Mouse (Mus musculus) heart, embryonic 13.5 days (tissue): ENCODE data around the gene BC024063. TPM values are rescaled to one million over a fixed set of nuclear protein-coding genes. Genes with fewer than 3 reads are reported as not detected.
"Not testable (repeated sequence)": the region's sequence is repeated elsewhere in the genome, so short reads cannot be mapped to it uniquely, and the experiment has no call there.

ENCODE experiments used
- ATAC-seq: fragments of 200-750 bp; cut with Nextera tagmentation; 2 replicates; pipeline ENCODE4 v1.8.0; 2017; ENCODE audit warnings: moderate TSS enrichment; ENCODE audit not compliant: insufficient number of reproducible peaks, low FRiP score, low TSS enrichment; ENCODE audit errors: extremely low read depth
- H3K27ac ChIP-seq: fragments of 300-500 bp; sonication (generic); replicated peaks from 2 replicates; pipeline ENCODE4 v1.5.1; 2015; ENCODE audit warnings: moderate library complexity, mild to moderate bottlenecking, inconsistent platforms
- H3K27me3 ChIP-seq: fragments of 300-500 bp; sonication (generic); replicated peaks from 2 replicates; pipeline ENCODE4 v1.6.1; 2015; ENCODE audit warnings: mild to moderate bottlenecking, inconsistent platforms
- H3K36me3 ChIP-seq: fragments of 300-500 bp; sonication (generic); 2 replicates; pipeline ENCODE4 v1.6.1; 2015; ENCODE audit warnings: mild to moderate bottlenecking, inconsistent platforms
- H3K4me1 ChIP-seq: fragments of 300-500 bp; sonication (generic); 2 replicates; pipeline ENCODE4 v1.6.1; 2015; ENCODE audit warnings: inconsistent platforms
- H3K4me2 ChIP-seq: fragments of 300-500 bp; sonication (generic); 2 replicates; pipeline ENCODE4 v1.6.1; 2015; ENCODE audit warnings: inconsistent platforms, mild to moderate bottlenecking, moderate library complexity
- H3K4me3 ChIP-seq: fragments of 300-500 bp; sonication (generic); 2 replicates; pipeline ENCODE4 v1.5.1; 2015; ENCODE audit warnings: moderate library complexity, mild to moderate bottlenecking, inconsistent platforms
- H3K9ac ChIP-seq: fragments of 300-500 bp; sonication (generic); 2 replicates; pipeline ENCODE4 v1.6.1; 2015; ENCODE audit warnings: inconsistent platforms, mild to moderate bottlenecking, moderate library complexity
- H3K9me3 ChIP-seq: fragments of 300-500 bp; sonication (generic); 2 replicates; pipeline ENCODE4 v1.6.1; 2016; ENCODE audit warnings: inconsistent platforms
- WGBS: fragments of 180-500 bp; shearing (Covaris S2); methylation state at CpG from one replicate; pipeline ENCODE4 v1.1.7; 2015; ENCODE audit warnings: mixed read lengths; 5-methylcytosine and 5-hydroxymethylcytosine counted together
- polyA plus RNA-seq: library from polyadenylated mRNA; unstranded; fragments of >200 nt; fragmentation: Nextera tagmentation; extraction: Ambion mirVana; gene quantifications from 2 replicates; pipeline ENCODE4 v1.2.1, GENCODE M21; 2015

Gene BC024063
- 2.4 and 3.4 TPM in 2 replicates for polyA plus RNA-seq

- Histone ChIP-seq H3K4me2 (peak within 1 kb of the TSS; percentile 68), H3K9ac (peak within 1 kb of the TSS; percentile 77), H3K4me3 (peak within 1 kb of the TSS; percentile 60), H3K9me3 (peaks cover 13% of the 10 kb centered on the region; the same call in 1 of the 2 replicates), H3K27ac (peak within 1 kb of the TSS; percentile 85)
- not testable (repeated sequence) for H3K36me3 ChIP-seq, H3K27me3 ChIP-seq, H3K4me1 ChIP-seq
- ATAC-seq: peak; percentile 83
- WGBS: 17% methylated on average over 42 of the region's 42 CpGs
Measured at GRCm38 (mm10) chr10:82082728-82083621, at the start of gene BC024063. BC024063 (plus strand) TSS chr10:82083353.

GRCm38 (mm10) chr10:82042191-82042590 is 41.0 kb upstream of the BC024063 start:
- H3K9me3 ChIP-seq: peaks cover 20% of the 10 kb centered on the region; the same call in 1 of the 2 replicates
- H3K36me3 ChIP-seq: no peaks in the 10 kb centered on the region
- H3K4me3 ChIP-seq: no peak overlapping the region
- no peak overlapping the region for H3K27ac ChIP-seq
- no peaks in the 10 kb centered on the region for H3K27me3 ChIP-seq
- no peak for ATAC-seq
- H3K4me2 ChIP-seq: no peak overlapping the region
- 67% methylated on average over 2 of the region's 2 CpGs for WGBS
- H3K4me1 ChIP-seq: peaks cover 2% of the 10 kb centered on the region
- no peak overlapping the region for H3K9ac ChIP-seq

- H3K9ac ChIP-seq: no peak overlapping the region
- H3K4me2 ChIP-seq: no peak overlapping the region
- WGBS: 71% methylated on average over 3 of the region's 3 CpGs
- no peak overlapping the region for H3K4me3 ChIP-seq
- no peak overlapping the region for H3K27ac ChIP-seq
- H3K4me1 ChIP-seq: peaks cover 10% of the 10 kb centered on the region
- H3K27me3 ChIP-seq: no peaks in the 10 kb centered on the region
- peaks cover 38% of the 10 kb centered on the region for H3K9me3 ChIP-seq
- ATAC-seq: no peak
- H3K36me3 ChIP-seq: peaks cover 21% of the 10 kb centered on the region
Measured at GRCm38 (mm10) chr10:82046603-82047002, 36.5 kb upstream of the BC024063 start.

GRCm38 (mm10) chr10:82047597-82048459 is 35.3 kb upstream of the BC024063 start, which contains the start of gene Zfp873:
Zfp873 (plus strand) TSS chr10:82048123.
- 7% methylated on average over 35 of the region's 35 CpGs for WGBS
- peak within 1 kb of the TSS; percentile 96 for H3K27ac ChIP-seq

GRCm38 (mm10) chr10:82048460-82048804 is 34.7 kb upstream of the BC024063 start:
- ATAC-seq, H3K27me3 ChIP-seq: not testable (repeated sequence)
- Histone ChIP-seq H3K4me2 (peak overlapping the region; percentile 72), H3K9ac (peak overlapping the region; percentile 90), H3K4me3 (peak overlapping the region; percentile 81), H3K9me3 (peaks cover 52% of the 10 kb centered on the region), H3K36me3 (peaks cover 39% of the 10 kb centered on the region), H3K27ac (peak overlapping the region; percentile 96), H3K4me1 (peaks cover 10% of the 10 kb centered on the region)
- 22% methylated on average over 10 of the region's 10 CpGs for WGBS

More at GRCm38 (mm10) chr10:82047597-82048459, 35.3 kb upstream of the BC024063 start, which contains the start of gene Zfp873:
- Histone ChIP-seq H3K9me3 (peaks cover 46% of the 10 kb centered on the region), H3K4me3 (peak within 1 kb of the TSS; percentile 81), H3K36me3 (peaks cover 33% of the 10 kb centered on the region), H3K9ac (peak within 1 kb of the TSS; percentile 90), H3K4me1 (peaks cover 10% of the 10 kb centered on the region), H3K27me3 (no peaks in the 10 kb centered on the region), H3K4me2 (peak within 1 kb of the TSS; percentile 72)
- peak; percentile 97 for ATAC-seq

- peak overlapping the region; percentile 85; the same call in 1 of the 2 replicates for H3K27ac ChIP-seq
- not testable (repeated sequence) for H3K36me3 ChIP-seq, H3K4me1 ChIP-seq, H3K27me3 ChIP-seq, ATAC-seq
- peaks cover 14% of the 10 kb centered on the region; the same call in 1 of the 2 replicates for H3K9me3 ChIP-seq
- H3K9ac ChIP-seq: peak overlapping the region; percentile 77
- WGBS: 12% methylated on average over 14 of the region's 14 CpGs
- H3K4me2 ChIP-seq: peak overlapping the region; percentile 68
- peak overlapping the region; percentile 60 for H3K4me3 ChIP-seq
Measured at GRCm38 (mm10) chr10:82083622-82083971, 444 bp downstream of the BC024063 start.

- Histone ChIP-seq H3K36me3 (peaks cover 4% of the 10 kb centered on the region; the same call in 1 of the 2 replicates), H3K9me3 (peaks cover 79% of the 10 kb centered on the region), H3K27ac (no peak overlapping the region), H3K9ac (no peak overlapping the region), H3K4me1 (no peaks in the 10 kb centered on the region), H3K27me3 (no peaks in the 10 kb centered on the region), H3K4me2 (no peak overlapping the region), H3K4me3 (no peak overlapping the region)
- ATAC-seq: no peak
- WGBS: 64% methylated on average over 3 of the region's 3 CpGs
Measured at GRCm38 (mm10) chr10:82117206-82117605, 34.1 kb downstream of the BC024063 start.

GRCm38 (mm10) chr10:82127850-82128401 is 44.8 kb downstream of the BC024063 start, which contains the start of gene AU041133:
AU041133 (plus strand) TSS chr10:82128013.
- peak; percentile 83 for ATAC-seq
- H3K9me3 ChIP-seq: peaks cover 53% of the 10 kb centered on the region
- peaks cover 24% of the 10 kb centered on the region for H3K36me3 ChIP-seq
- peaks cover 6% of the 10 kb centered on the region for H3K4me1 ChIP-seq
- WGBS: 2% methylated on average over 41 of the region's 41 CpGs
- H3K27ac ChIP-seq: peak within 1 kb of the TSS; percentile 87
- no peaks in the 10 kb centered on the region for H3K27me3 ChIP-seq
- peak within 1 kb of the TSS; percentile 72 for H3K4me2 ChIP-seq
- peak within 1 kb of the TSS; percentile 89 for H3K9ac ChIP-seq
- H3K4me3 ChIP-seq: peak within 1 kb of the TSS; percentile 83

- ATAC-seq: no peak
- Histone ChIP-seq H3K4me1 (no peaks in the 10 kb centered on the region), H3K27ac (no peak overlapping the region), H3K4me3 (no peak overlapping the region), H3K9ac (no peak overlapping the region), H3K27me3 (no peaks in the 10 kb centered on the region), H3K4me2 (no peak overlapping the region), H3K9me3 (peaks cover 58% of the 10 kb centered on the region), H3K36me3 (peaks cover 78% of the 10 kb centered on the region)
- WGBS: 91% methylated on average over 1 of the region's 1 CpGs
Measured at GRCm38 (mm10) chr10:82145282-82145681, 62.1 kb downstream of the BC024063 start.

- H3K9ac ChIP-seq: no peak overlapping the region
- H3K4me3 ChIP-seq: no peak overlapping the region
- no peaks in the 10 kb centered on the region for H3K27me3 ChIP-seq
- no peak overlapping the region for H3K4me2 ChIP-seq
- H3K36me3 ChIP-seq: peaks cover 84% of the 10 kb centered on the region
- ATAC-seq: no peak
- no peak overlapping the region for H3K27ac ChIP-seq
- no peaks in the 10 kb centered on the region for H3K4me1 ChIP-seq
- WGBS: 74% methylated on average over 4 of the region's 4 CpGs
- peaks cover 73% of the 10 kb centered on the region for H3K9me3 ChIP-seq
Measured at GRCm38 (mm10) chr10:82147571-82147970, 64.4 kb downstream of the BC024063 start.
